Mouse (Mus musculus): ENCODE data around the gene Oas1g.

Gene Oas1g

DNA sequence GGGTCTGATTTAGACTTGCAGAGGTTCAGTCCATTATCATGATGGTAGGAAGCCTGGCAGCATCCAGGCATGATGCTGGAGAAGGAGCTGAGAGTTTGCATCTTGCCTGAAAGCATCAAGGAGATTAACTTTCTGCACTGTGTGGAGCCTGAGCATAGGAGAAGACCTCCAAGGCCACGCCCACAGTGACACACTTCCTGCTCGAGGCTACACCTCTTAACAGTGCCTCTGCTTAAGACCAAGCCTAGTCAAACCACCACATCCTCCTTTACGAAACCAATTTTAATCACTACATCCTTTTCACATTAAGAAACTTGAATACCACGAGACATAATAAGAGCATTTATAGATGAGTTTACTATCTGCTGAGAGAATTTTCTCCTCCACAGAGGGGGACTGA is 56.4 kb downstream of the Oas1g start:
- no peak for DNase-seq (ENCODE audit: extremely low read depth, low read depth, low spot score)

Data from fat pad, adult 2 months (tissue).